Mouse (Mus musculus): ENCODE measurements around the gene Foxl1. TPM values are rescaled to one million over a fixed set of nuclear protein-coding genes. Genes with fewer than 3 reads are reported as not detected.

The Foxl1 gene
- polyA plus RNA-seq, 1 experiment from 2014 or later, result 0.88 TPM

DNA sequence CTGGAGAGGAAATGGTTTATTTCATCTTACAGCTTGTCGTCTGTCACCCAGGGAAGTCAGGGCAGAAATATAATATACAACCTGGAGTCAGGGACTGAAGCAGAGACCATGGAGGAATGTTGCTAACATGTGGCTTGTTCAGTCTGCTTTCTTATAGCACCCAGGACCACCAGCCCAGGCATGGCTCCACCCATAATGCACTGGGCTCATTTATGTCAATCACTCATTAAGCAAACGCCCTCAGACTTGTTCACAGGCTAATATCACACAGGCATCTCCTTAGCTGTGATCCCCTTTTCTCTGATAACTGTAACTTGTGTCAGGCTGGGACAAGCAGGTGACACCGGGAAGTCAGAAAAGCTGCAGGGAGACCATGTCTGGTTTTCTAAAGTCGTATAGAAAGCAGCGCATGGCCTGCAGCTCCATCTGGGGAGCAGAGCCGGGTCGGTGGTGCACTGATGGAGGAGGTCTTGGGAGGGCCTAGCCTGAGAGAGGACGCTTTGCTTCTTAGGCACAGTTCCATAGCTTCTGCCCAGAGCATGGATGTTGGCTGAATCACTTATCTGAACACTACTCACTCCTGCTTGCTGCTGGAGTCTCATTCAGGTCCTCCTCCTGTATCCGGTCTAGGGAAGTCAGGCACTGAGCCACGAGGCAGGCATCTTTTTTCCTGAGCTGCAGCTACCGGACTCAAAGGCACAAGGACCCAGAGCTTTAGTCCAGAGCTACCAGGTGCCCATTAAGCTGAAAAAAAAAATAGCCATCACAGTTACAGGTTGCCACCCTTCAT is 35.4 kb downstream of the Foxl1 start:
- DNase-seq (ENCODE audit: low spot score), result no peak
- H3K27me3 ChIP-seq (replicated peaks; ENCODE audit: insufficient read depth, low read length), result 0 out of 2 replicates have a peak, but pooled peaks cover 9% of the 10 kb centered on the region
- H3K9ac ChIP-seq (replicated peaks; ENCODE audit: low read depth), result no peak overlapping the region
- no peaks in the 10 kb centered on the region for H3K9me3 ChIP-seq (ENCODE audit: low read length)
- 55% methylated on average over 11 of the region's 11 CpGs for WGBS
- no peak for ATAC-seq
- no peak overlapping the region for H3K4me3 ChIP-seq (ENCODE audit: low read depth, low read length)
- no peak overlapping the region for H3K27ac ChIP-seq (ENCODE audit: low read length)
- H3K4me2 ChIP-seq (replicated peaks; ENCODE audit: low read depth, low read length), result no peak overlapping the region
- H3K36me3 ChIP-seq (ENCODE audit: insufficient read depth, low read length), result no peaks in the 10 kb centered on the region
- TF ChIP-seq CTCF (IDR thresholded peaks at IDR 0.05) (no peak), EP300 (IDR thresholded peaks at IDR 0.05) (no peak)
- 0 out of 2 replicates have a peak, but pooled peaks cover 3% of the 10 kb centered on the region for H3K4me1 ChIP-seq (ENCODE audit: insufficient read depth, low read depth, low read length)

DNA sequence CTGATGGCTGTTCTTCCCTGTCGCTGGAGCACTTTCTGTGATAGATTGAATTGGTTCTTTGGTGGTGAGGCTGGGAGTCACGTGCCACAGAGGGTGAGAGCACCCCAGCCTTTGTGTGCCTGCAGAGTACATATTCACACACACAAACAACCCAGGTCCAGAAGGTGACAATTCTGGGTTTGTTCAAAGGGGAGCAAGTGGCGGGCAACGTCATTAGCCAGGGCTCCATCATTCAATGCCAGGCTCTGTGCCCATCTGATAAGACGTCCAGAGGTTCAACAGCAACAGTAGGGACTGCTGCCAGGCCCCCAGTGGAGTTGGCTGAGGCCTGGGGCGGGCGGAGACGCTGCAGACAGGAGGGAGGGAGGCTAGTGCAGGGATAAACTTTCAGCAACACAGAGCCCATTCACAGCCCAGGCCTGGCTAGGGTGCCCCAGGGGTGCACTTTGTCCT is 36.3 kb downstream of the Foxl1 start:
- 0 out of 2 replicates have a peak, but pooled peaks cover 3% of the 10 kb centered on the region for H3K4me1 ChIP-seq (ENCODE audit: insufficient read depth, low read depth, low read length)
- 12% methylated on average over 8 of the region's 8 CpGs for WGBS
- ATAC-seq, result peak; percentile 85
- no peak overlapping the region for H3K4me3 ChIP-seq (ENCODE audit: low read depth, low read length)
- H3K27ac ChIP-seq (ENCODE audit: low read length), result no peak overlapping the region
- no peaks in the 10 kb centered on the region for H3K9me3 ChIP-seq (ENCODE audit: low read length)
- H3K27me3 ChIP-seq (replicated peaks; ENCODE audit: insufficient read depth, low read length), result 0 out of 2 replicates have a peak, but pooled peaks cover 9% of the 10 kb centered on the region
- DNase-seq (ENCODE audit: low spot score), result peak; percentile 66
- TF ChIP-seq CTCF (IDR thresholded peaks at IDR 0.05) (no peak), EP300 (IDR thresholded peaks at IDR 0.05) (no peak)
- H3K9ac ChIP-seq (replicated peaks; ENCODE audit: low read depth), result no peak overlapping the region
- H3K36me3 ChIP-seq (ENCODE audit: insufficient read depth, low read length), result no peaks in the 10 kb centered on the region
- no peak overlapping the region for H3K4me2 ChIP-seq (replicated peaks; ENCODE audit: low read depth, low read length)

DNA sequence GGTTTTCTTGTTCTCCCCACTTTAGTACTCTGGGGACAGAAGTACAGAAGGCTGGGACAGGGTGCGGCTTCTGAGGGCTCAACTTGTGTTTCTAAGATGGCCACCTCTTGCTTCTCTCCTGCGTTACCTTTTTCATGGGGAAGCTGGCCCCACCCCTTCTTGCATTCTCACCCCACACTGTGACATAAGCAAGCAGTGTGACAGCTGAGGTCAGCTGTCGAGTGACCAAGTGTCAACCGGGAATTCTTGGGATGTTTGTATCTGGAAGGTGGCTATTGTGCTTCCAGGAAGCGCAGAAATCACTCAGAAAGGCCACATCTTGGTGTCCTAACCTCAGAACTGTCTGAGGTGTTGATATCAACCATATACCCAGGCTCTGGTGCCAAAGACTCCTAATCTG is 40.3 kb downstream of the Foxl1 start:
- WGBS, result 49% methylated on average over 5 of the region's 5 CpGs
- H3K4me1 ChIP-seq (ENCODE audit: insufficient read depth, low read depth, low read length), result 0 out of 2 replicates have a peak, but pooled peaks cover 3% of the 10 kb centered on the region
- no peaks in the 10 kb centered on the region for H3K9me3 ChIP-seq (ENCODE audit: low read length)
- TF ChIP-seq CTCF (IDR thresholded peaks at IDR 0.05) (no peak), EP300 (IDR thresholded peaks at IDR 0.05) (no peak)
- no peaks in the 10 kb centered on the region for H3K36me3 ChIP-seq (ENCODE audit: insufficient read depth, low read length)
- 0 out of 2 replicates have a peak, but pooled peaks cover 9% of the 10 kb centered on the region for H3K27me3 ChIP-seq (replicated peaks; ENCODE audit: insufficient read depth, low read length)
- H3K27ac ChIP-seq (ENCODE audit: low read length), result no peak overlapping the region
- DNase-seq (ENCODE audit: low spot score) (no peak), ATAC-seq (no peak)
- H3K4me3 ChIP-seq (ENCODE audit: low read depth, low read length), result no peak overlapping the region
- H3K9ac ChIP-seq (replicated peaks; ENCODE audit: low read depth), result no peak overlapping the region
- H3K4me2 ChIP-seq (replicated peaks; ENCODE audit: low read depth, low read length), result no peak overlapping the region

DNA sequence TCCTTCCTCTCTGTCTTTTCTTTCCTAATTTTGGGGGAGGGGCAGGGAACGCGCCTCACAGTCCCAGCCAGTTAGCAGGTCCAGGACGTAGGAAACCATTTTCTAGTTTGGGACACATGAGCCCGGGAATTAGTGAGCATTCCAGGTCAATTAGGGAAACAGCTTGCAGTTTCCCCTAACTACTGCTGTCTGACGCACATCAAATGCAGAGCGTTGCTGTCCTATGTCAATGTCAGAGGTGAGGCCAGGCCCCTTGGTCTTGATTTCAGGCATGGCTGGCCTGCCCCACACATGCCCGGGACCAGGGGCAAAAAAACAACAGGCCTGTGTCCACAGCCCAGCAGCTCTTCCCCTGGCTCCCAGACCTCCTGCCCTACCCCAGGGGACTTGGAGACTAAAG is 42.4 kb downstream of the Foxl1 start:
- no peaks in the 10 kb centered on the region for H3K9me3 ChIP-seq (ENCODE audit: low read length)
- H3K4me1 ChIP-seq (ENCODE audit: insufficient read depth, low read depth, low read length), result 0 out of 2 replicates have a peak, but pooled peaks cover 4% of the 10 kb centered on the region
- no peak overlapping the region for H3K4me3 ChIP-seq (ENCODE audit: low read depth, low read length)
- H3K36me3 ChIP-seq (ENCODE audit: insufficient read depth, low read length), result no peaks in the 10 kb centered on the region
- 52% methylated on average over 7 of the region's 7 CpGs for WGBS
- H3K9ac ChIP-seq (replicated peaks; ENCODE audit: low read depth), result no peak overlapping the region
- no peak for TF ChIP-seq EP300 (IDR thresholded peaks at IDR 0.05)
- TF ChIP-seq CTCF (IDR thresholded peaks at IDR 0.05), result no peak
- 0 out of 2 replicates have a peak, but pooled peaks cover 9% of the 10 kb centered on the region for H3K27me3 ChIP-seq (replicated peaks; ENCODE audit: insufficient read depth, low read length)
- ATAC-seq (no peak), DNase-seq (ENCODE audit: low spot score) (no peak)
- no peak overlapping the region for H3K4me2 ChIP-seq (replicated peaks; ENCODE audit: low read depth, low read length)
- no peak overlapping the region for H3K27ac ChIP-seq (ENCODE audit: low read length)

DNA sequence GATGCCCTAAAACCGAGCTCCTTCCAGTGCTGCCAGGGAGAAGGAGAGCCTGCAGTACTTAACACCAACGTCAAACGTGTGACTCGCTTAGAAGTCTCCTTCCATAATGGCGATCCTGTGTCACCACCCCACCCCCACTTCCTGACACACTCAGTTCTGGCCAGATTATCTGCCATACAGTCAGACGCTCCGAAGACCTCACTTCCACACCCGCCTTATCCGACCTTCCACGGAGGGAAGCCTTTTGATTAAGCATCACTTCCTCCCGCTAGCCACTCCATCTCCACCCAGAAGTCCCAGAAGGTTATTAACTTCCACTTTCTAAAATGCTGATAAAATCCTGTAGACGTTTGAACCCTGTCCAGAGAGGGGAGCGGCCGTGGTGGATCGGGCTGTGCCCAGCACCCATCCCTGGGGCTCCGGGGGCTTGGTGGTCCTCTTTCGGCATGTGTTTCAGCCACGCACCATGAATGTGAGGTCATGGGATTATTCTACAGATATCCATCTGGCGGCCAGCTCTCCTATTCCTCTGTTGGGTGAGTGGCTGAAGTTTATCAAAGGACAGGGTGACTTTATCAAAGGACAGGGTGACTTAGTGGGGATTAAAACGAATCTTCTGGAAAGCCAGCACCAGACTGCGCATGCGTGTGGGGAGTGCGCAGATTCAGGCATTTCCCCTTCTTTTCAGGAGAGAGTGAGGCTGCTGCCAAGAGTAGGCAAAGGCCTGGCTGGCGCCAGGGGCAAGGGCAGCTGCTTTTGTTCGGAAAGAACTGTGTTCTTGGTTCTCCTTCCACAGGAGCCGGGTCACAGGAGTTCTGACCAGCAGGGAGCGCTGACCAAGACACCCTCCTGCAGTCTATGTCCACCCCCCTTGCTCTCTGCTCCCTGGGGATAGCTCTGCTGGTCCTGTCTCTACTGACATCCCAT is 43.1 kb downstream of the Foxl1 start:
- Histone ChIP-seq H3K9me3 (ENCODE audit: low read length) (no peaks in the 10 kb centered on the region), H3K4me1 (ENCODE audit: insufficient read depth, low read depth, low read length) (0 out of 2 replicates have a peak, but pooled peaks cover 4% of the 10 kb centered on the region), H3K27me3 (replicated peaks; ENCODE audit: insufficient read depth, low read length) (peaks cover 3% of the 10 kb centered on the region; the same call in 1 of the 2 replicates), H3K4me3 (ENCODE audit: low read depth, low read length) (no peak overlapping the region), H3K9ac (replicated peaks; ENCODE audit: low read depth) (no peak overlapping the region), H3K36me3 (ENCODE audit: insufficient read depth, low read length) (no peaks in the 10 kb centered on the region), H3K27ac (ENCODE audit: low read length) (no peak overlapping the region), H3K4me2 (replicated peaks; ENCODE audit: low read depth, low read length) (no peak overlapping the region)
- TF ChIP-seq EP300 (IDR thresholded peaks at IDR 0.05), result no peak
- TF ChIP-seq CTCF (IDR thresholded peaks at IDR 0.05), result peak; percentile 33; the same call in 1 of the 2 replicates
- 37% methylated on average over 27 of the region's 27 CpGs for WGBS
- DNase-seq (ENCODE audit: low spot score) (peak; percentile 52), ATAC-seq (peak; percentile 66)

DNA sequence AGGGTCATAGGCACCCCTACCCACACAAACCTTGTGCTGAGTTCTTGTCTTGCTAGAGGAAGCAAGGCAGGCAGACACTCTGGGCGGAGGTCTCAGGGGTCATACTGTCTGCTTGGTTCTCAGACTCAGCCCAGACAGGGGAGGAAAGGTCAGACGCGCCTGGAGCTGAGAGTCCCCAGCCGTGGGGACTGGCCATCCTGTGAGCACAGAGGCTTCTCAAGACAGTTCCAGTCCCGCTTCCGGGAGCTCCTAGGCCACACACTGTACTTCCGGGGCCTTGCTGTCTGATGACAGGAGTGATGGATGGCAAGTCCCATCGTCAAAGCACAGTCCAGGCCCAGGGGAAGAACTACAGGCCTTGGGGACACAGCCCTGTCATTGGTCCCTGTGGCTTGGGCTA is 44.8 kb downstream of the Foxl1 start:
- H3K9me3 ChIP-seq (ENCODE audit: low read length), result no peaks in the 10 kb centered on the region
- H3K27me3 ChIP-seq (replicated peaks; ENCODE audit: insufficient read depth, low read length), result peaks cover 3% of the 10 kb centered on the region; the same call in 1 of the 2 replicates
- DNase-seq (ENCODE audit: low spot score) (no peak), ATAC-seq (no peak)
- no peak overlapping the region for H3K4me3 ChIP-seq (ENCODE audit: low read depth, low read length)
- H3K36me3 ChIP-seq (ENCODE audit: insufficient read depth, low read length), result no peaks in the 10 kb centered on the region
- no peak overlapping the region for H3K27ac ChIP-seq (ENCODE audit: low read length)
- 0 out of 2 replicates have a peak, but pooled peaks cover 4% of the 10 kb centered on the region for H3K4me1 ChIP-seq (ENCODE audit: insufficient read depth, low read depth, low read length)
- no peak for TF ChIP-seq EP300 (IDR thresholded peaks at IDR 0.05)
- TF ChIP-seq CTCF (IDR thresholded peaks at IDR 0.05), result no peak
- H3K4me2 ChIP-seq (replicated peaks; ENCODE audit: low read depth, low read length), result no peak overlapping the region
- no peak overlapping the region for H3K9ac ChIP-seq (replicated peaks; ENCODE audit: low read depth)
- WGBS, result 72% methylated on average over 8 of the region's 8 CpGs
